Mouse (Mus musculus) embryo, embryonic 11.5 days (tissue): ENCODE results near the gene Xntrpc.

Experiments used
- DNase-seq: peaks from one replicate; pipeline ENCODE4 v3.0.0-alpha.2; 2012; ENCODE audit warnings: low read depth, low spot score

Gene Xntrpc

GRCm38 (mm10) chr7:102137898-102138297 is 72.4 kb downstream of the Xntrpc start:
- DNase-seq = no peak
